8 mouse cellular contexts compared by ENCODE assay signal in genomic region chr13:31082448-31083140, GRCm38 (mm10).
A peak's percentile ranks its signal among the peaks of the same experiment; 100 is the strongest.
DNase-seq lines count a peak whose midpoint lies in the region; ATAC-seq and TF ChIP-seq lines count a peak whose summit lies in the region.

No protein-coding gene starts in this region.

- H3K4me1 ChIP-seq in kidney, adult 2 months (ENCODE audit: control insufficient read depth, insufficient read depth, low read length): no peaks in the 10 kb centered on the region
- H3K4me1 ChIP-seq in kidney, embryonic 16.5 days (ENCODE audit: insufficient read depth, low read length): no peaks in the 10 kb centered on the region; the same call in 1 of the 2 replicates
- H3K4me1 ChIP-seq in bone marrow, adult 2 months (ENCODE audit: control insufficient read depth, insufficient read depth, low read length): no peaks in the 10 kb centered on the region
- H3K4me1 ChIP-seq in forebrain, embryonic 13.5 days: no peaks in the 10 kb centered on the region
- H3K4me1 ChIP-seq in intestine, embryonic 15.5 days (replicated peaks): no peaks in the 10 kb centered on the region
- peaks cover 21% of the 10 kb centered on the region for H3K4me1 ChIP-seq in limb, embryonic 10.5 days

- no peak for ATAC-seq in kidney, embryonic 16.5 days (ENCODE audit: low FRiP score, low TSS enrichment)
- ATAC-seq in forebrain, embryonic 13.5 days: peak; percentile 75
- ATAC-seq in intestine, embryonic 15.5 days: peak; percentile 65

- no peak overlapping the region for H3K4me2 ChIP-seq in kidney, embryonic 16.5 days (replicated peaks; ENCODE audit: low read depth, low read length)
- H3K4me2 ChIP-seq in forebrain, embryonic 13.5 days: no peak overlapping the region
- no peak overlapping the region for H3K4me2 ChIP-seq in intestine, embryonic 15.5 days (replicated peaks)

- H3K4me3 ChIP-seq in kidney, adult 2 months (ENCODE audit: insufficient read depth, low read depth, low read length): no peak overlapping the region
- no peak overlapping the region for H3K4me3 ChIP-seq in kidney, embryonic 16.5 days (ENCODE audit: low read length)
- no peak overlapping the region for H3K4me3 ChIP-seq in bone marrow, adult 2 months (replicated peaks; ENCODE audit: control insufficient read depth, low read depth, low read length)
- no peak overlapping the region for H3K4me3 ChIP-seq in forebrain, embryonic 13.5 days
- H3K4me3 ChIP-seq in intestine, embryonic 15.5 days (replicated peaks): no peak overlapping the region
- no peak overlapping the region for H3K4me3 ChIP-seq in limb, embryonic 10.5 days

- H3K9me3 ChIP-seq in kidney, embryonic 16.5 days (ENCODE audit: low read length): no peaks in the 10 kb centered on the region
- no peaks in the 10 kb centered on the region for H3K9me3 ChIP-seq in forebrain, embryonic 13.5 days (replicated peaks)
- H3K9me3 ChIP-seq in intestine, embryonic 15.5 days: no peaks in the 10 kb centered on the region
- no peaks in the 10 kb centered on the region for H3K9me3 ChIP-seq in limb, embryonic 10.5 days (replicated peaks)

- H3K36me3 ChIP-seq in kidney, adult 2 months (ENCODE audit: control insufficient read depth, insufficient read depth, low read length): no peaks in the 10 kb centered on the region
- no peaks in the 10 kb centered on the region for H3K36me3 ChIP-seq in kidney, embryonic 16.5 days (ENCODE audit: insufficient read depth, low read length)
- no peaks in the 10 kb centered on the region for H3K36me3 ChIP-seq in forebrain, embryonic 13.5 days (ENCODE audit: poor library complexity, severe bottlenecking)
- no peaks in the 10 kb centered on the region for H3K36me3 ChIP-seq in intestine, embryonic 15.5 days
- no peaks in the 10 kb centered on the region for H3K36me3 ChIP-seq in limb, embryonic 10.5 days

- no peak for TF ChIP-seq POLR2A in kidney, adult 2 months (IDR thresholded peaks at IDR 0.05; ENCODE audit: low read depth, low read length)
- no peak for TF ChIP-seq POLR2A in bone marrow, adult 2 months (IDR thresholded peaks at IDR 0.05; ENCODE audit: borderline replicate concordance, control insufficient read depth, low read depth, low read length)

- no peaks in the 10 kb centered on the region; the same call in 1 of the 2 replicates for H3K27me3 ChIP-seq in kidney, adult 2 months (replicated peaks; ENCODE audit: control insufficient read depth, insufficient read depth, low read length)
- H3K27me3 ChIP-seq in kidney, embryonic 16.5 days (ENCODE audit: insufficient read depth, low read length): peaks cover 56% of the 10 kb centered on the region
- H3K27me3 ChIP-seq in forebrain, embryonic 13.5 days: peaks cover 21% of the 10 kb centered on the region
- peaks cover 3% of the 10 kb centered on the region; the same call in 1 of the 2 replicates for H3K27me3 ChIP-seq in intestine, embryonic 15.5 days (replicated peaks)
- peaks cover 54% of the 10 kb centered on the region for H3K27me3 ChIP-seq in limb, embryonic 10.5 days (ENCODE audit: low read depth, poor library complexity, severe bottlenecking)

- no peak overlapping the region for H3K27ac ChIP-seq in kidney, adult 2 months (ENCODE audit: insufficient read depth, low read depth, low read length)
- no peak overlapping the region for H3K27ac ChIP-seq in kidney, embryonic 16.5 days (ENCODE audit: low read length)
- H3K27ac ChIP-seq in bone marrow, adult 2 months (ENCODE audit: control insufficient read depth, insufficient read depth, low read depth, low read length, poor library complexity): no peak overlapping the region
- no peak overlapping the region for H3K27ac ChIP-seq in forebrain, embryonic 13.5 days
- H3K27ac ChIP-seq in intestine, embryonic 15.5 days: no peak overlapping the region
- no peak overlapping the region for H3K27ac ChIP-seq in limb, embryonic 10.5 days

- no peak overlapping the region for H3K9ac ChIP-seq in kidney, embryonic 16.5 days (replicated peaks; ENCODE audit: low read length)
- H3K9ac ChIP-seq in forebrain, embryonic 13.5 days: no peak overlapping the region
- H3K9ac ChIP-seq in intestine, embryonic 15.5 days: no peak overlapping the region

- 25% methylated on average over 13 of the region's 13 CpGs for WGBS in kidney, adult 2 months
- 23% methylated on average over 13 of the region's 13 CpGs for WGBS in kidney, embryonic 16.5 days
- WGBS in bone marrow, adult 2 months: 29% methylated on average over 13 of the region's 13 CpGs
- 39% methylated on average over 13 of the region's 13 CpGs for WGBS in forebrain, embryonic 13.5 days
- 19% methylated on average over 13 of the region's 13 CpGs for WGBS in intestine, embryonic 15.5 days
- 42% methylated on average over 13 of the region's 13 CpGs for WGBS in limb, embryonic 10.5 days

- peak; percentile 84 for DNase-seq in kidney, adult 2 months
- DNase-seq in limb, embryonic 10.5 days (ENCODE audit: low spot score): peak; percentile 61
- DNase-seq in naive thymus-derived CD4-positive, alpha-beta T cell, adult 2 months (ENCODE audit: low read depth): peak; percentile 69
- peak; percentile 46 for DNase-seq in testis, postnatal 14 days (ENCODE audit: low spot score)

- peak; percentile 67 for TF ChIP-seq CTCF in kidney, adult 2 months (conservative IDR thresholded peaks at IDR 0.05; ENCODE audit: insufficient read depth, insufficient read length, low read depth, low read length)
- peak; percentile 48; the same call in 1 of the 2 replicates for TF ChIP-seq CTCF in bone marrow, adult 2 months (IDR thresholded peaks at IDR 0.05; ENCODE audit: control insufficient read depth, insufficient read depth, low read length)
